Mouse (Mus musculus): Measurements from ENCODE around the gene Mtmr12.

DNA sequence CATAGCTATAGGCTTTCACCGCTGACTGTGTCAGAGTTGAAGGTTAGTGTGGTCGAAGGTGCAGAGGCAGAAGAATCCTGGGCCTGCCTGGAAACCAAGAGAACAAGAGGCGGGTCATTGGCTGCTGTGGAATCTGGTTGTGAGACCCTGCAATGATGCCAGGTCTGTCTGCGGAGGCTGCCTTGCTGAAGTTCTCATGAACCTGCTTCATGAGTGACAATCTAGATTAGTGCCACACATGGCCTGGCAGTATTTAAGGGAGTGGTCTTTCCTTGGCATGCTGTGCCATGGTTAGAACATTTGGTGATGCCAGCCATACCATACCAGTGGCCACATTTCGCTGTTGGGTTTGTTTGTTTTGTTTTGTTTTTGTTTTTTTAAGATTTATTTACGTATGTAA lies 18.6 kb downstream of the Mtmr12 start:
- TF ChIP-seq POLR2A (IDR thresholded peaks at IDR 0.05; ENCODE audit: extremely low read depth, insufficient read depth, low read length): no peak
- no peak for TF ChIP-seq CTCF (IDR thresholded peaks at IDR 0.05; ENCODE audit: extremely low read depth, insufficient read depth, low read length)

All from cortical plate, adult 2 months (tissue).